Comparison of ENCODE assay signal across 12 mouse cellular contexts in the genomic region with DNA sequence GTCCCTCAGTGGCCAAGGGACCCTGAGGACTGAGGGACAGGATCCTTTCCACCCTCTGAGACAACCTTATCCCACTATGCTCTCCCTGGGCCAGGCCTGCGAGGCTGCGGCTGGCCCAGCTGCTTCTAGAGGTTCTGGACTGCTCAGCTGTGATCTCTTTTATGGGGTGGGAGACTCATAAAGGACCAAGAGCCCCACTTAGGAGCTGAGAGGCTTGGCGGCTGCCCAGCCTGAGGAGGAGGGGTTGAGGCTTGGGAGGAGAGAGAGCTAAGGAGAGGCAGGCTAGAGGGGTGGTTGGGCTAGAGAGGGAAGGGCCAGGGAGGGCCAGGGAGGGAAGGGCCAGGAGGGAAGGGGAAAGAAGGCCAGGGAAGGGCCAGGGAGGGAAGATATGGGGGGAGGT. TPM values are rescaled to one million over a fixed set of nuclear protein-coding genes. Genes with fewer than 3 reads are reported as not detected.
DNase-seq lines count a peak whose midpoint lies in the region; ATAC-seq lines count a peak whose summit lies in the region.
"Had no signal": no experiment of that assay in that cellular context is flagged by ENCODE, and none has a peak within 500 bp of the region (broad histone marks: within the 10 kb centered on the region; RNA-seq: fewer than 3 reads in every experiment).

No protein-coding gene starts in this region.

- H3K9ac ChIP-seq in forebrain, embryonic 14.5 days (ENCODE audit: low read length): no peak overlapping the region
- H3K9ac ChIP-seq in forebrain, embryonic 15.5 days (replicated peaks): no peak overlapping the region
- no peak overlapping the region for H3K9ac ChIP-seq in hindbrain, embryonic 12.5 days
- no peak overlapping the region for H3K9ac ChIP-seq in hindbrain, embryonic 11.5 days (ENCODE audit: low read depth, low read length)
- 0 out of 2 replicates have a peak overlapping the region, but pooled peaks have one; percentile 22 for H3K9ac ChIP-seq in neural tube, embryonic 13.5 days
- no peak overlapping the region for H3K9ac ChIP-seq in neural tube, embryonic 15.5 days (replicated peaks)
- H3K9ac ChIP-seq in stomach, embryonic 14.5 days (replicated peaks; ENCODE audit: low read depth, low read length): no peak overlapping the region

- peak; percentile 44 for DNase-seq in forebrain, embryonic 14.5 days (ENCODE audit: low spot score)
- DNase-seq in hindbrain, embryonic 11.5 days (ENCODE audit: low spot score): no peak
- DNase-seq in B cell, adult 2 months: no peak
- DNase-seq: adrenal gland, postnatal 14 days; cerebellum, adult 2 months had no signal

- H3K4me3 ChIP-seq in forebrain, embryonic 14.5 days (ENCODE audit: low read depth, low read length): no peak overlapping the region
- H3K4me3 ChIP-seq in forebrain, embryonic 15.5 days: no peak overlapping the region
- no peak overlapping the region for H3K4me3 ChIP-seq in hindbrain, embryonic 12.5 days
- no peak overlapping the region for H3K4me3 ChIP-seq in hindbrain, embryonic 11.5 days (ENCODE audit: low read depth, low read length)
- no peak overlapping the region for H3K4me3 ChIP-seq in neural tube, embryonic 13.5 days
- no peak overlapping the region for H3K4me3 ChIP-seq in neural tube, embryonic 15.5 days (replicated peaks)
- H3K4me3 ChIP-seq in stomach, embryonic 14.5 days (ENCODE audit: low read depth, low read length): no peak overlapping the region
- H3K4me3 ChIP-seq: erythroblast, embryonic 14.5 days had no signal

- ATAC-seq in forebrain, embryonic 14.5 days: no peak
- no peak for ATAC-seq in forebrain, embryonic 15.5 days (replicated peaks)
- ATAC-seq in hindbrain, embryonic 12.5 days (ENCODE audit: low FRiP score): no peak
- no peak for ATAC-seq in hindbrain, embryonic 11.5 days (ENCODE audit: low FRiP score)
- no peak for ATAC-seq in neural tube, embryonic 13.5 days (ENCODE audit: low read depth)
- no peak for ATAC-seq in neural tube, embryonic 15.5 days (ENCODE audit: low FRiP score)
- ATAC-seq in stomach, embryonic 14.5 days (ENCODE audit: insufficient number of reproducible peaks, insufficient read depth, low FRiP score, low read depth): peak; percentile 62; the same call in 1 of the 2 replicates

- H3K27me3 ChIP-seq in forebrain, embryonic 14.5 days (replicated peaks; ENCODE audit: control insufficient read depth, insufficient read depth, low read length): no peaks in the 10 kb centered on the region
- H3K27me3 ChIP-seq in forebrain, embryonic 15.5 days: no peaks in the 10 kb centered on the region
- H3K27me3 ChIP-seq in hindbrain, embryonic 12.5 days: no peaks in the 10 kb centered on the region
- H3K27me3 ChIP-seq in hindbrain, embryonic 11.5 days (ENCODE audit: control insufficient read depth, insufficient read depth, low read length): no peaks in the 10 kb centered on the region
- no peaks in the 10 kb centered on the region for H3K27me3 ChIP-seq in neural tube, embryonic 13.5 days
- no peaks in the 10 kb centered on the region for H3K27me3 ChIP-seq in neural tube, embryonic 15.5 days (replicated peaks)
- no peaks in the 10 kb centered on the region for H3K27me3 ChIP-seq in stomach, embryonic 14.5 days (ENCODE audit: control insufficient read depth, insufficient read depth, low read length)

- H3K36me3 ChIP-seq in forebrain, embryonic 14.5 days (ENCODE audit: control insufficient read depth, insufficient read depth, low read length): no peaks in the 10 kb centered on the region
- H3K36me3 ChIP-seq in forebrain, embryonic 15.5 days: no peaks in the 10 kb centered on the region
- H3K36me3 ChIP-seq in hindbrain, embryonic 12.5 days: no peaks in the 10 kb centered on the region
- no peaks in the 10 kb centered on the region for H3K36me3 ChIP-seq in hindbrain, embryonic 11.5 days (ENCODE audit: control insufficient read depth, insufficient read depth, low read length)
- no peaks in the 10 kb centered on the region for H3K36me3 ChIP-seq in neural tube, embryonic 13.5 days
- H3K36me3 ChIP-seq in neural tube, embryonic 15.5 days: no peaks in the 10 kb centered on the region
- H3K36me3 ChIP-seq in stomach, embryonic 14.5 days (ENCODE audit: control insufficient read depth, insufficient read depth, low read length): no peaks in the 10 kb centered on the region

- H3K4me1 ChIP-seq in forebrain, embryonic 14.5 days (ENCODE audit: control insufficient read depth, insufficient read depth, low read length): 0 out of 2 replicates have a peak, but pooled peaks cover 7% of the 10 kb centered on the region
- peaks cover 14% of the 10 kb centered on the region for H3K4me1 ChIP-seq in forebrain, embryonic 15.5 days
- H3K4me1 ChIP-seq in hindbrain, embryonic 12.5 days: peaks cover 15% of the 10 kb centered on the region; the same call in 1 of the 2 replicates
- no peaks in the 10 kb centered on the region for H3K4me1 ChIP-seq in hindbrain, embryonic 11.5 days (replicated peaks; ENCODE audit: control insufficient read depth, insufficient read depth, low read length)
- H3K4me1 ChIP-seq in neural tube, embryonic 13.5 days (replicated peaks): peaks cover 26% of the 10 kb centered on the region
- peaks cover 12% of the 10 kb centered on the region for H3K4me1 ChIP-seq in neural tube, embryonic 15.5 days
- peaks cover 5% of the 10 kb centered on the region; the same call in 1 of the 2 replicates for H3K4me1 ChIP-seq in stomach, embryonic 14.5 days (ENCODE audit: control insufficient read depth, insufficient read depth, low read length)

- H3K9me3 ChIP-seq in forebrain, embryonic 14.5 days (replicated peaks; ENCODE audit: control insufficient read depth, low read length): no peaks in the 10 kb centered on the region
- no peaks in the 10 kb centered on the region for H3K9me3 ChIP-seq in forebrain, embryonic 15.5 days
- no peaks in the 10 kb centered on the region for H3K9me3 ChIP-seq in hindbrain, embryonic 12.5 days (replicated peaks)
- no peaks in the 10 kb centered on the region for H3K9me3 ChIP-seq in hindbrain, embryonic 11.5 days (ENCODE audit: control insufficient read depth, low read length)
- H3K9me3 ChIP-seq in neural tube, embryonic 13.5 days: no peaks in the 10 kb centered on the region
- no peaks in the 10 kb centered on the region for H3K9me3 ChIP-seq in neural tube, embryonic 15.5 days (replicated peaks)
- no peaks in the 10 kb centered on the region for H3K9me3 ChIP-seq in stomach, embryonic 14.5 days (ENCODE audit: control insufficient read depth, low read depth, low read length)

- WGBS in forebrain, embryonic 14.5 days: 48% methylated on average over 3 of the region's 3 CpGs
- WGBS in forebrain, embryonic 15.5 days: 50% methylated on average over 3 of the region's 3 CpGs
- WGBS in hindbrain, embryonic 12.5 days: 76% methylated on average over 3 of the region's 3 CpGs
- 71% methylated on average over 3 of the region's 3 CpGs for WGBS in hindbrain, embryonic 11.5 days
- WGBS in neural tube, embryonic 13.5 days: 48% methylated on average over 3 of the region's 3 CpGs
- WGBS in neural tube, embryonic 15.5 days: 39% methylated on average over 3 of the region's 3 CpGs
- 34% methylated on average over 3 of the region's 3 CpGs for WGBS in stomach, embryonic 14.5 days

- H3K4me2 ChIP-seq in forebrain, embryonic 14.5 days (ENCODE audit: low read length): no peak overlapping the region
- no peak overlapping the region for H3K4me2 ChIP-seq in forebrain, embryonic 15.5 days (replicated peaks)
- no peak overlapping the region for H3K4me2 ChIP-seq in hindbrain, embryonic 12.5 days (replicated peaks)
- no peak overlapping the region for H3K4me2 ChIP-seq in hindbrain, embryonic 11.5 days (replicated peaks; ENCODE audit: low read depth, low read length)
- H3K4me2 ChIP-seq in neural tube, embryonic 13.5 days: no peak overlapping the region
- no peak overlapping the region for H3K4me2 ChIP-seq in neural tube, embryonic 15.5 days
- H3K4me2 ChIP-seq in stomach, embryonic 14.5 days (replicated peaks; ENCODE audit: low read depth, low read length): no peak overlapping the region

- H3K27ac ChIP-seq in forebrain, embryonic 14.5 days (ENCODE audit: low read depth, low read length): no peak overlapping the region
- no peak overlapping the region for H3K27ac ChIP-seq in forebrain, embryonic 15.5 days (replicated peaks)
- 0 out of 2 replicates have a peak overlapping the region, but pooled peaks have one; percentile 30 for H3K27ac ChIP-seq in hindbrain, embryonic 12.5 days
- H3K27ac ChIP-seq in hindbrain, embryonic 11.5 days (ENCODE audit: low read depth, low read length): no peak overlapping the region
- no peak overlapping the region for H3K27ac ChIP-seq in neural tube, embryonic 13.5 days (replicated peaks)
- no peak overlapping the region for H3K27ac ChIP-seq in neural tube, embryonic 15.5 days (replicated peaks)
- peak overlapping the region; percentile 91 for H3K27ac ChIP-seq in stomach, embryonic 14.5 days (ENCODE audit: low read length)

RNA-seq across cellular contexts. Expression of a gene that starts 11.0 kb away (rescaled TPM):
- not detected in 2 replicates for polyA plus RNA-seq in forebrain, embryonic 14.5 days (2014; fragmentation: Nextera tagmentation; extraction: Ambion mirVana)
- not detected in 2 replicates for polyA plus RNA-seq in forebrain, embryonic 15.5 days (2015; fragmentation: Nextera tagmentation; extraction: Ambion mirVana)
- polyA plus RNA-seq in hindbrain, embryonic 12.5 days (2016; fragmentation: Nextera tagmentation; extraction: Ambion mirVana): not detected in 2 replicates
- not detected in 2 replicates for polyA plus RNA-seq in hindbrain, embryonic 11.5 days (2014; fragmentation: Nextera tagmentation; extraction: Ambion mirVana)
- polyA plus RNA-seq in neural tube, embryonic 13.5 days (2015; fragmentation: Nextera tagmentation; extraction: Ambion mirVana): not detected in 2 replicates
- not detected in 2 replicates for polyA plus RNA-seq in neural tube, embryonic 15.5 days (2015; fragmentation: Nextera tagmentation; extraction: Ambion mirVana)
- not detected in 2 replicates for polyA plus RNA-seq in stomach, embryonic 14.5 days (2014; fragmentation: Nextera tagmentation; extraction: Ambion mirVana)
- polyA plus RNA-seq: cerebellum, adult 2 months; erythroblast, embryonic 14.5 days; liver, embryonic 16.5 days had no signal

RNA-seq across cellular contexts. Expression of a gene that starts 57.7 kb away (rescaled TPM):
- 1.4 and 1.6 TPM in 2 replicates for polyA plus RNA-seq in forebrain, embryonic 14.5 days (2014; fragmentation: Nextera tagmentation; extraction: Ambion mirVana)
- 1.9 and 2.9 TPM in 2 replicates for polyA plus RNA-seq in forebrain, embryonic 15.5 days (2015; fragmentation: Nextera tagmentation; extraction: Ambion mirVana)
- polyA plus RNA-seq in hindbrain, embryonic 12.5 days (2016; fragmentation: Nextera tagmentation; extraction: Ambion mirVana): 6.1 and 6.9 TPM in 2 replicates
- 2.7 and 3.8 TPM in 2 replicates for polyA plus RNA-seq in hindbrain, embryonic 11.5 days (2014; fragmentation: Nextera tagmentation; extraction: Ambion mirVana)
- polyA plus RNA-seq in neural tube, embryonic 13.5 days (2015; fragmentation: Nextera tagmentation; extraction: Ambion mirVana): 3.6 and 3.8 TPM in 2 replicates
- polyA plus RNA-seq in neural tube, embryonic 15.5 days (2015; fragmentation: Nextera tagmentation; extraction: Ambion mirVana): 2.6 and 3.0 TPM in 2 replicates
- 2.3 and 3.1 TPM in 2 replicates for polyA plus RNA-seq in stomach, embryonic 14.5 days (2014; fragmentation: Nextera tagmentation; extraction: Ambion mirVana)
- polyA plus RNA-seq: erythroblast, embryonic 14.5 days had no signal

Comparison
In these comparisons a context has a peak if more than half of its experiments do, and no peak if none do; other contexts are left out.
1. H3K27ac ChIP-seq: peak in hindbrain, embryonic 12.5 days (single experiment) and stomach, embryonic 14.5 days (single experiment); none in forebrain, embryonic 14.5 days (single experiment), forebrain, embryonic 15.5 days (single experiment), hindbrain, embryonic 11.5 days (single experiment), neural tube, embryonic 13.5 days (single experiment) and neural tube, embryonic 15.5 days (single experiment).